Mouse (Mus musculus): Measurements from ENCODE around the gene Gm21974. TPM values are rescaled to one million over a fixed set of nuclear protein-coding genes. Genes with fewer than 3 reads are reported as not detected.
"Not testable (repeated sequence)": the region's sequence is repeated elsewhere in the genome, so short reads cannot be mapped to it uniquely, and the experiment has no call there.

Gm21974 gene
- total and polyA plus RNA-seq, 3 experiments: not detected

- TF ChIP-seq TBP (conservative IDR thresholded peaks at IDR 0.05; ENCODE audit: low read depth, low read length): no peak
- H3K4me2 ChIP-seq (ENCODE audit: insufficient read depth, low read depth, poor library complexity, severe bottlenecking): no peak overlapping the region
- 0 out of 4 replicates have a peak, but pooled peaks cover 0 to 2% of the 10 kb centered on the region in 2 experiments for H3K4me1 ChIP-seq (ENCODE audit: control insufficient read depth in 1 of 2, insufficient read depth in 2 of 2)
- dilution Hi-C loops (cut with MboI; ENCODE audit: extremely low pct_ligation_motif_present, extremely low pct_unique_long_range_greater_than_20kb, low sequenced_read_pairs): no loop called here
- no peak overlapping the region for H3K4me3 ChIP-seq (replicated peaks in 1 of 3; ENCODE audit: low read depth in 2 of 3, low read length in 2 of 3, poor library complexity in 1 of 3)
- peaks cover 0 to 20% of the 10 kb centered on the region in 2 experiments for H3K36me3 ChIP-seq (replicated peaks in 1 of 2; ENCODE audit: control insufficient read depth in 1 of 2, insufficient read depth in 1 of 2, low read length in 1 of 2)
- peaks cover 3% of the 10 kb centered on the region for H3K9me3 ChIP-seq (replicated peaks; ENCODE audit: low read length)
- DNase-seq (ENCODE audit: extremely low read depth): no peak
- H3K27ac ChIP-seq (ENCODE audit: insufficient read depth, low read depth): no peak overlapping the region
- in situ Hi-C loops (cut with MboI; ENCODE audit: low pct_ligation_motif_present, low pct_unique_long_range_greater_than_20kb, low sequenced_read_pairs): no loop called here
- no peaks in the 10 kb centered on the region for H3K27me3 ChIP-seq (replicated peaks)
- H3K9ac ChIP-seq (ENCODE audit: insufficient read depth, low read depth): no peak overlapping the region
- H3K79me2 ChIP-seq (replicated peaks; ENCODE audit: control insufficient read depth, extremely low read depth, insufficient read depth, poor library complexity, severe bottlenecking): no peaks in the 10 kb centered on the region
Measured at GRCm38 (mm10) chr7:127897542-127897941, 2.3 kb upstream of the Gm21974 start.

DNA sequence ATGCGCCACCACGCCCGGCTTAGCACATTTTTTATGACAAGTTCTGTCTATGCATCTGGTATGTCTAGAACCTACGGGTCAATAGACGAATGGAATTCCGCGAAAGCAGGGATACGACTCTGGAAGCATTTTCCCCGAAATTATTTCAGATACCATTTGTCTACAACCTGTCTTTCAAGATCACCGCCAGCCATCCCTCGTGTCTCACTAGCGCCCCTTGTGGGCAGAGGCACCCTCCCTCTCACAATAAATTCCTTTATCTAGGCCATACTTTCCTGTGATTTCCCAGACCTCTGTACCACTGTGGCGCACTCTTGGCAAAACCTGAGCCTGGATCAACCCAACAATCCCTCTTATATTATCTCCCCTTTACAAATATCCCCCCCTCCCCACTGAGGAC, 1.1 kb upstream of the Gm21974 start:
- Histone ChIP-seq H3K9ac (ENCODE audit: insufficient read depth, low read depth) (no peak overlapping the region), H3K4me3 (replicated peaks in 1 of 3; ENCODE audit: low read depth in 2 of 3, low read length in 2 of 3, poor library complexity in 1 of 3) (no peak overlapping the region), H3K4me2 (ENCODE audit: insufficient read depth, low read depth, poor library complexity, severe bottlenecking) (no peak overlapping the region), H3K9me3 (replicated peaks; ENCODE audit: low read length) (peaks cover 3% of the 10 kb centered on the region), H3K27ac (ENCODE audit: insufficient read depth, low read depth) (no peak overlapping the region), H3K4me1 (ENCODE audit: control insufficient read depth in 1 of 2, insufficient read depth in 2 of 2) (0 out of 4 replicates have a peak, but pooled peaks cover 0 to 2% of the 10 kb centered on the region in 2 experiments), H3K36me3 (replicated peaks in 1 of 2; ENCODE audit: control insufficient read depth in 1 of 2, insufficient read depth in 1 of 2, low read length in 1 of 2) (peaks cover 0 to 29% of the 10 kb centered on the region in 2 experiments), H3K79me2 (replicated peaks; ENCODE audit: control insufficient read depth, extremely low read depth, insufficient read depth, poor library complexity, severe bottlenecking) (no peaks in the 10 kb centered on the region), H3K27me3 (replicated peaks) (no peaks in the 10 kb centered on the region)
- dilution Hi-C loops (cut with MboI; ENCODE audit: extremely low pct_ligation_motif_present, extremely low pct_unique_long_range_greater_than_20kb, low sequenced_read_pairs) (no loop called here), in situ Hi-C loops (cut with MboI; ENCODE audit: low pct_ligation_motif_present, low pct_unique_long_range_greater_than_20kb, low sequenced_read_pairs) (no loop called here)
- no peak for TF ChIP-seq TCF12 (IDR thresholded peaks at IDR 0.05; ENCODE audit: low read depth, low read length)
- no peak for TF ChIP-seq ETS1 (conservative IDR thresholded peaks at IDR 0.05; ENCODE audit: low read depth, low read length)
- TF ChIP-seq USF2 (conservative IDR thresholded peaks at IDR 0.05; ENCODE audit: low read depth, low read length): no peak
- peak; percentile 23 for TF ChIP-seq SMC3 (IDR thresholded peaks at IDR 0.05; ENCODE audit: low read depth, low read length)
- TF ChIP-seq POLR2AphosphoS2 (IDR thresholded peaks at IDR 0.05; ENCODE audit: low read depth, low read length): no peak
- TF ChIP-seq RAD21 (IDR thresholded peaks at IDR 0.05; ENCODE audit: low read depth, low read length): peak; percentile 38
- TF ChIP-seq IRF4 (IDR thresholded peaks at IDR 0.05; ENCODE audit: low read depth, low read length): no peak
- TF ChIP-seq SIN3A (IDR thresholded peaks at IDR 0.05; ENCODE audit: low read length): no peak
- TF ChIP-seq ELF1 (IDR thresholded peaks at IDR 0.05; ENCODE audit: low read depth, low read length): no peak
- TF ChIP-seq MAX (IDR thresholded peaks at IDR 0.05; ENCODE audit: low read length): no peak
- no peak for TF ChIP-seq EP300 (IDR thresholded peaks at IDR 0.05; ENCODE audit: low read length)
- TF ChIP-seq CTCF (conservative IDR thresholded peaks at IDR 0.05 in 1 of 2, IDR thresholded peaks at IDR 0.05 in 1 of 2; ENCODE audit: low read depth in 2 of 2, low read length in 2 of 2): peak; percentile 72 to 75
- no peak for TF ChIP-seq CHD2 (IDR thresholded peaks at IDR 0.05; ENCODE audit: low read length)
- TF ChIP-seq UBTF (IDR thresholded peaks at IDR 0.05; ENCODE audit: low read depth, low read length): no peak
- no peak for TF ChIP-seq ZNF384 (IDR thresholded peaks at IDR 0.05; ENCODE audit: low read depth, low read length)
- no peak for TF ChIP-seq MEF2A (IDR thresholded peaks at IDR 0.05; ENCODE audit: borderline replicate concordance, low read depth, low read length)
- peak; percentile 54 for DNase-seq (ENCODE audit: extremely low read depth)

- H3K27ac ChIP-seq (ENCODE audit: insufficient read depth, low read depth); H3K9me3 ChIP-seq (replicated peaks; ENCODE audit: low read length); in situ Hi-C loops (cut with MboI; ENCODE audit: low pct_ligation_motif_present, low pct_unique_long_range_greater_than_20kb, low sequenced_read_pairs); H3K4me1 ChIP-seq (ENCODE audit: control insufficient read depth in 1 of 2, insufficient read depth in 2 of 2); H3K79me2 ChIP-seq (replicated peaks; ENCODE audit: control insufficient read depth, extremely low read depth, insufficient read depth, poor library complexity, severe bottlenecking); dilution Hi-C loops (cut with MboI; ENCODE audit: extremely low pct_ligation_motif_present, extremely low pct_unique_long_range_greater_than_20kb, low sequenced_read_pairs); H3K27me3 ChIP-seq (replicated peaks); H3K9ac ChIP-seq (ENCODE audit: insufficient read depth, low read depth); H3K4me3 ChIP-seq (replicated peaks in 1 of 3; ENCODE audit: low read depth in 2 of 3, low read length in 2 of 3, poor library complexity in 1 of 3); H3K4me2 ChIP-seq (ENCODE audit: insufficient read depth, low read depth, poor library complexity, severe bottlenecking); DNase-seq (ENCODE audit: extremely low read depth): not testable (repeated sequence)
- H3K36me3 ChIP-seq (replicated peaks in 1 of 2; ENCODE audit: control insufficient read depth in 1 of 2, insufficient read depth in 1 of 2, low read length in 1 of 2): peaks cover 0 to 34% of the 10 kb centered on the region in 2 experiments
Measured at GRCm38 (mm10) chr7:127895891-127896290, 637 bp upstream of the Gm21974 start.
